Mouse (Mus musculus): ENCODE data around the gene Hps4. TPM values are rescaled to one million over a fixed set of nuclear protein-coding genes. Genes with fewer than 3 reads are reported as not detected.

The Hps4 gene
- 37.6 and 37.8 TPM in 2 replicates for polyA plus RNA-seq (2015; fragmentation: Nextera tagmentation; extraction: Ambion mirVana)

DNA sequence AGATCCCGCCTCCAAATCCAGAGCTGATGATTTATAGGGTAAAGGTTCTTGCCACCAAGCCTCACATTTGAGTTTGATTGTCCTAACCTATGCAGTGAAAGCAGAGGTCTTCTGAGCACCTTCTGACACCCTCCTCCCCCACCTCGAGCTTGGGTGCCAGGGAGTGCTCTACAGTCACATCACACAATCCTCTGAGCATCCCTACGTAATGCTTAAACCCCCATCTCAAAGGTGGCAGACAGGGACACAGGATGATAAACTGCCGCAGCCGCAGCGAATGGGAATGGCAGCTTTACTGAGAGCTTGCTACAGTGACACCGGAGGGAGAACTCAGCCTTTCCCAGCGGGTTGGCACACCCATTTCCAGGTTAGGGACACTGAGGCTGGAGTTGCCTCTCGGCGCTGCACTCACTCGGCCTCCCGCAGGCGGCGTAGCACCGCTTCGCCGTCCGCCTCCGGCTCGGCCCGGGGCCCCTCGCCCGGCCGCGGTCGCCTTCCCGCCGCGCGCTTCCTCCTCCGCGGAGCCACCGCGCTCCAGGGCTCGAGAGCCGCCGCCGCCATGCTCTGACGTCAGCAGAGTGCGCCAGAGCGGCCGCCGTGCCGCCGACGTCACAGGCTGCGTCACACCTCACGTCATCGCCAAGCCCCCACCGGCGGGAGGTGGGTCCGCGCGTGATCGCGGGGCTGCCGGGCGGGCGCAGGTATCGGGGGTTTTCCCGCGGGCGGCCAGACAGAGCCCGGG, at the start of gene Hps4, which contains the start of gene Srrd:
Gene Hps4, plus strand, starts transcription at position 621 of the 742 bp plus-strand sequence.
Gene Srrd, minus strand, starts transcription at position 578 of the 742 bp plus-strand sequence.
- WGBS: 2% methylated on average over 52 of the region's 64 CpGs
- Histone ChIP-seq H3K4me1 (replicated peaks) (peaks cover 52% of the 10 kb centered on the region), H3K9me3 (no peaks in the 10 kb centered on the region), H3K4me3 (peak within 1 kb of the TSS; percentile 93), H3K27ac (replicated peaks) (peak within 1 kb of the TSS; percentile 64), H3K4me2 (peak within 1 kb of the TSS; percentile 88), H3K36me3 (peaks cover 27% of the 10 kb centered on the region), H3K9ac (peak within 1 kb of the TSS; percentile 91), H3K27me3 (no peaks in the 10 kb centered on the region)
- ATAC-seq (ENCODE audit: low read depth): peak; percentile 73

DNA sequence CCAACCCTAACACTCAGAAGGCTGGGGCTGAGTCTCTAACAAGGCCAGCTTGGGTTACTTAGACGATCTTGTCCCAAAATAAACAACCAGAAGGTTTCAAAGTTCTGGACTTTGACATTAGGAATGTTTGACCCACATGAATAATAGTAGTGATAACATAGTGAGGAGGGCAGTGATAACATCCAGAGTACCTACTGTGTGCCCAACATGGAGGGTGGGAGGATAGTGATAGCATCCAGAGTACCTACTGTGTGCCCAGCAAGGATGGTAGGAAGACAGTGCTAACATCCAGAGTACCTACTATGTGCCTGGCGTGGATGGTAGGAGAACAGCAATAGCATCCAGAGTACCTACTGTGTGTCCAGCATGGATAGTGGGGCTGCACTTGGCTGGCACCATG, 49.1 kb upstream of the Hps4 start:
- H3K9me3 ChIP-seq: no peaks in the 10 kb centered on the region
- no peaks in the 10 kb centered on the region for H3K36me3 ChIP-seq
- no peaks in the 10 kb centered on the region for H3K27me3 ChIP-seq
- H3K4me1 ChIP-seq (replicated peaks): peaks cover 67% of the 10 kb centered on the region
- WGBS: 82% methylated on average over 2 of the region's 2 CpGs
- no peak overlapping the region for H3K27ac ChIP-seq (replicated peaks)
- no peak overlapping the region for H3K4me3 ChIP-seq
- H3K4me2 ChIP-seq: no peak overlapping the region
- H3K9ac ChIP-seq: no peak overlapping the region
- no peak for ATAC-seq (ENCODE audit: low read depth)

DNA sequence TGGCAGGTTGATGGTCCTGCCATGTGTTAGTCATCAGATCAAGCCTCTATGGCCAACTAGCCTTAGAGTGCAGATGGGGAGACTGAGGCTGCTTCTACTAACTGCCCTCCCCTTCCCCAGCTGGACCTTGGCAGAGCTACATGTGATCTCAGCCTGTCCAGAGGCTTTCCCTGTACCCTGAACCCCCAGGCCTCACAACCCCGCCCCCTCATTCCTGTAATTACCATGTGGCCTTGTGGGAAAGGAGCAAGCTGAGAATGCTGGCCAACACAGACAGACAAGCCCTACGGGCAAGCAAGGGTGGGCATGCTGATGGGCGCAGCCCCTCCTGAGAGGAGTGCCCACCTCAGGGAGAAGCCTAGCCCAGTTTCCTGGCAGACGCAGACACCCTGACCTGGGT, 48.2 kb upstream of the Hps4 start:
- WGBS: 62% methylated on average over 4 of the region's 4 CpGs
- H3K36me3 ChIP-seq: no peaks in the 10 kb centered on the region
- no peaks in the 10 kb centered on the region for H3K9me3 ChIP-seq
- H3K27me3 ChIP-seq: no peaks in the 10 kb centered on the region
- peaks cover 61% of the 10 kb centered on the region for H3K4me1 ChIP-seq (replicated peaks)
- ATAC-seq (ENCODE audit: low read depth): no peak
- no peak overlapping the region for H3K9ac ChIP-seq
- H3K4me3 ChIP-seq: no peak overlapping the region
- H3K4me2 ChIP-seq: no peak overlapping the region
- H3K27ac ChIP-seq (replicated peaks): no peak overlapping the region

DNA sequence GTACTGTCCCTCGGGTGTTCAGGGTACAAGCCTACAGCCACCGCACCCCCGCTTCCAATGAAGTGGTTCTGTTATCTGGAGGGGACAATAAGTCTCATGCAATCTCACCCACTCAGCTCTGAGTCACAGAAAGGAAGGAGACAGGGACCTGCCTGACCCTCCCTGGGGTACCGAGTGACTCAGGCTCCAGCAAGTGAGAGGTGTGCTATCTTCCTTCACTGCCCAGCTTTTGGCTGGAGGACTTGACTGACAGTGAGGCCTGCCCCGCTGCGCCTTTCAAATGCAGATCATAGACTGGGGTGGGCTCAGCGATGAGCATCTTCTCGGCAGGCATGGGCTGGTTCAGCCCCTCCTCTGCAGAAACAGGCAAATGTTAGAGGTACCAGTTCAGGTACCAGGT, 47.7 kb upstream of the Hps4 start:
- H3K27ac ChIP-seq (replicated peaks): no peak overlapping the region
- 35% methylated on average over 8 of the region's 8 CpGs for WGBS
- no peak overlapping the region for H3K4me2 ChIP-seq
- peaks cover 56% of the 10 kb centered on the region for H3K4me1 ChIP-seq (replicated peaks)
- no peak for ATAC-seq (ENCODE audit: low read depth)
- no peaks in the 10 kb centered on the region for H3K27me3 ChIP-seq
- no peaks in the 10 kb centered on the region for H3K36me3 ChIP-seq
- H3K9ac ChIP-seq: no peak overlapping the region
- no peak overlapping the region for H3K4me3 ChIP-seq
- H3K9me3 ChIP-seq: no peaks in the 10 kb centered on the region

DNA sequence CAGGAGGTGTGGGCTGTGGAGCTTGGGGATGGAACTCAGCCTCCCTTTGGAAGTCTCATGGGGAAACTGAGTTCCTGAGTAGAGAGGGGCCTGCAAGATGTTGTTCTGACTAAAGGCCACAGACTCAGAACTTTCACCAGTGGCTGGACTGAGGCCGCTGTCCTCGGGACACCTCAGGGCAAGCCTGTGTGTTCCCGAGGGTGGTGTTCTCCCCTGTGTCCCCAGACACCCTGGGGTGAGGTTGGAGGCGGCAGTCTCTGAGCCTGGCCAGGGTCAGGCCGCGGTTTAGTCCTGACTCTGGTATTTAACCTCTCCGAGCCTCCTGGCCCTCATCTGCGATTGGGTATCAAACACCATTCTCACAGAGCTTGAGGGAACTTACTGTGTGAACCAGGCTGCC, 47.3 kb upstream of the Hps4 start:
- Histone ChIP-seq H3K4me3 (no peak overlapping the region), H3K9me3 (no peaks in the 10 kb centered on the region), H3K9ac (no peak overlapping the region), H3K36me3 (no peaks in the 10 kb centered on the region), H3K27me3 (no peaks in the 10 kb centered on the region), H3K27ac (replicated peaks) (no peak overlapping the region), H3K4me1 (replicated peaks) (peaks cover 52% of the 10 kb centered on the region), H3K4me2 (no peak overlapping the region)
- ATAC-seq (ENCODE audit: low read depth): no peak
- WGBS: 62% methylated on average over 8 of the region's 8 CpGs

DNA sequence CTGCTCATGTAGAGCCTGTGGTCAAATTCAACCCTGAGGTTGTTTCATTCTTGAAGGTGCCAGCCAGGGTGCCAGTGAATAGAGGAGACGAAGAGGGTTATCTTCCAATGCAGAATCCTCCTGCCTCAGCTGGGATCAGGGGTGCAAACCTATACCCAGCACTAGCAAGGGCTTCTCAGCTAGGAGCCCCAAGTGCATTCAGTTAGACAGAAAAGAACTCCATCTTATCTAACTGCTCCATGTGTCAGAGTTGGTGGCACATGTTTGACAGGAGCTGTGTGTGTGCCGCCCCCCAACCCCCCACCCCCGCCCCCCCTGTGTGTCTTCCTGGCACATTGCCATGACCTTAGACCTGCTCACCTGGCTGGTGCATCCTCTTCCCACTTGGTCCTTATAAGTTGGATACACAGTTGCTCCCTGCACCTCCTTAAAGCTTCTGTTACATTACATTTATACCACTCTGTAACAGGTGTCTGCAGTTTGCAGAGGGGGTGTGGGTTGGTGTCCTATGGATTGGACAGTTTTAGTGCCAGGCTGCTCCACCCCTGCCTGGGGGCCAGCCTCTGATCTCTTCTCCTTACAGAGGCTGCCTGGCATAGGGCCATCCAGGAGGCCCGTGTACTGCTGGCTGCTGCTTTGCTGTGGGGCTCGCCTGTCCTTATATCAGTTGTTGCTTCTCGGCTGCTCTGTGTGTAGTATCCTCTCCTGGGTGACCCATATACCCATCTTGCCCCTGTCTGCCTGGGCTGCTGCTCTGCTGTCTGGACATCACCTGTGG, 46.3 kb upstream of the Hps4 start:
- 78% methylated on average over 6 of the region's 6 CpGs for WGBS
- no peak for ATAC-seq (ENCODE audit: low read depth)
- Histone ChIP-seq H3K9ac (no peak overlapping the region), H3K36me3 (no peaks in the 10 kb centered on the region), H3K4me3 (no peak overlapping the region), H3K27ac (replicated peaks) (0 out of 2 replicates have a peak overlapping the region, but pooled peaks have one; percentile 9), H3K9me3 (no peaks in the 10 kb centered on the region), H3K27me3 (no peaks in the 10 kb centered on the region), H3K4me1 (replicated peaks) (peaks cover 44% of the 10 kb centered on the region), H3K4me2 (no peak overlapping the region)

DNA sequence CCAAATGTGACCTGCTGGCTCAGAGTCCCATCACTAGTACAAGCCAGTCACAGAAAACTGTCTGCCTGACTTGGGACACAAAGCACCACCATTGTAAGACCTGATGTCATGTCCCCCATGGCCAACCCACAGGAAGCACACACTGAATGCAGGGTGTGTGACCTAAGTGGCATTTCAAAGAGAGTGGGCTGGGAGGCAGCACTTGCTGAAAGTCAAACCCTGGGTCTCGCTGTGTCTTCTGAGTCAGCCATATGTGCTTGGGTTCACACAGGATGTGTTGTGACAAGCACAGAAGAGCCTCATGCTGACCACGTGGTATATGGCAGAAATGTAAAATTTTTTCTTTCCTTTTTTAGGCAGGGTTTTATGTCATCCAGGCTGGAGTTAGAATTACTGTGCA, 45.6 kb upstream of the Hps4 start:
- Histone ChIP-seq H3K27ac (replicated peaks) (0 out of 2 replicates have a peak overlapping the region, but pooled peaks have one; percentile 9), H3K27me3 (no peaks in the 10 kb centered on the region), H3K36me3 (no peaks in the 10 kb centered on the region), H3K9ac (no peak overlapping the region), H3K4me3 (no peak overlapping the region), H3K9me3 (no peaks in the 10 kb centered on the region), H3K4me1 (replicated peaks) (peaks cover 37% of the 10 kb centered on the region), H3K4me2 (no peak overlapping the region)
- 77% methylated on average over 2 of the region's 2 CpGs for WGBS
- no peak for ATAC-seq (ENCODE audit: low read depth)

GRCm38 (mm10) chr5:112298226-112298988, 44.5 kb upstream of the Hps4 start:
- Histone ChIP-seq H3K27me3 (no peaks in the 10 kb centered on the region), H3K9ac (no peak overlapping the region), H3K4me3 (no peak overlapping the region), H3K36me3 (no peaks in the 10 kb centered on the region), H3K4me2 (no peak overlapping the region), H3K4me1 (replicated peaks) (peaks cover 28% of the 10 kb centered on the region), H3K27ac (replicated peaks) (no peak overlapping the region), H3K9me3 (no peaks in the 10 kb centered on the region)
- no peak for ATAC-seq (ENCODE audit: low read depth)
- 89% methylated on average over 12 of the region's 12 CpGs for WGBS

- no peak overlapping the region for H3K4me2 ChIP-seq
- H3K36me3 ChIP-seq: no peaks in the 10 kb centered on the region
- H3K4me1 ChIP-seq (replicated peaks): peaks cover 26% of the 10 kb centered on the region
- no peak overlapping the region for H3K9ac ChIP-seq
- H3K27ac ChIP-seq (replicated peaks): no peak overlapping the region
- H3K4me3 ChIP-seq: no peak overlapping the region
- H3K27me3 ChIP-seq: no peaks in the 10 kb centered on the region
- ATAC-seq (ENCODE audit: low read depth): no peak
- no peaks in the 10 kb centered on the region for H3K9me3 ChIP-seq
- WGBS: 88% methylated on average over 4 of the region's 4 CpGs
These were observed 43.5 kb upstream of the Hps4 start for GRCm38 (mm10) chr5:112299399-112299798.

DNA sequence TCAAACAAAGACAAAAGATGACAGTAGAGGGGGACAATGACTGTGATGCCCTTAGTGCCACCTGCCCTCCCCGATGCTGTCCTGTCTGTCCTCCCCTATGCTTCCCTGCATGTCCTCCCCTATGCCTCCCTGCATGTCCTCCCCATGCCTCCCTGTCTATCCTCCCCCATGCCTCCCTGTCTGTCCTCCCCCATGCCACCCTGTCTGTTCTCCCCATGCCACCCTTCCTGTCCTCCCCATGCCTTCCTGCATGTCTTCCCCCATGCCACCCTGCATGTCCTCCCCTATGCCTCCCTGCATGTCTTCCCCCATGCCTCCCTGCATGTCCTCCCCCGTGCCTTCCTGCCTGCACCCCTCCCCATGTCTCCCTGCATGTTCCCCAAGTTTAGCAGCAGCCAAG, 42.8 kb upstream of the Hps4 start:
- no peak overlapping the region for H3K4me2 ChIP-seq
- H3K4me1 ChIP-seq (replicated peaks): peaks cover 23% of the 10 kb centered on the region
- WGBS: 85% methylated on average over 2 of the region's 2 CpGs
- H3K9ac ChIP-seq: no peak overlapping the region
- no peaks in the 10 kb centered on the region for H3K36me3 ChIP-seq
- no peak overlapping the region for H3K4me3 ChIP-seq
- no peak overlapping the region for H3K27ac ChIP-seq (replicated peaks)
- no peak for ATAC-seq (ENCODE audit: low read depth)
- H3K9me3 ChIP-seq: no peaks in the 10 kb centered on the region
- H3K27me3 ChIP-seq: no peaks in the 10 kb centered on the region

DNA sequence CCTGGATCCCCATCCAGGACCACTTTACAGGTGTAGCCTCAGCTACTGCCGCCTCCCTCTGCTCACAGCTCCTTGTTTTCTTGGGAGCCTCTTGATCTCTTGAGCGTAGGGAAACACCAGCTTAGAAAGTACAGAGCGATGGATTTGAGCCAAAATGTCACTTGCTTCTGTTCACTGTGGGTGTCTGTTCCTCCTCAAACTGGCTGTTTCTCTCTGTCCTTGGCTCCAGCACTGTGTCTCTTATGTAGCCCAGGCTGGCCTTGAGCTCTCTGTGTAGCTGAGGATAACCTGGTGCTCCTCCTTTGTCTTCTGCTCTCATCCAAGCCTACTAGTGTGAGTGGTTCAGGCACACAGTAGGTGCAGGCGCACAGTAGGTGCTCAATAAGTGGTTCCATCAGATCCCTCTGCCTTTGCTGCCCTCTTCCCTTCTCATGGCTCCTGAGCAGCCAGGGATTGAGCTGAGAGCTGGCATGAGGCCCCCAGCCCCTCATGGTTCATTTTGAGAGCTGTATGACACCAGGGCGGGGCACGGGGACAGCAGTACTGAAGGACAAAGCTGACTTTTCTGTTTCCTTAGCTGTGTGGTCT, 42.1 kb upstream of the Hps4 start:
- Histone ChIP-seq H3K4me1 (replicated peaks) (peaks cover 24% of the 10 kb centered on the region), H3K4me3 (no peak overlapping the region), H3K27me3 (no peaks in the 10 kb centered on the region), H3K9me3 (no peaks in the 10 kb centered on the region), H3K27ac (replicated peaks) (no peak overlapping the region), H3K36me3 (no peaks in the 10 kb centered on the region), H3K9ac (no peak overlapping the region), H3K4me2 (no peak overlapping the region)
- ATAC-seq (ENCODE audit: low read depth): no peak
- 90% methylated on average over 6 of the region's 6 CpGs for WGBS

All from neural tube, embryonic 13.5 days (tissue).